Mouse (Mus musculus) lung, embryonic 14.5 days (tissue): ENCODE results near the gene Ankrd11. TPM values are rescaled to one million over a fixed set of nuclear protein-coding genes. Genes with fewer than 3 reads are reported as not detected.

Experiments
- ATAC-seq: fragments of 200-750 bp; cut with Nextera tagmentation; 2 replicates; pipeline ENCODE4 v1.8.0; 2017; ENCODE audit warnings: mild to moderate bottlenecking, moderate TSS enrichment, moderate library complexity; ENCODE audit not compliant: insufficient read depth
- DNase-seq: peaks from one replicate; pipeline ENCODE4 v3.0.0-alpha.2; 2015
- H3K27ac ChIP-seq: fragments of 300-500 bp; sonication (generic); 2 replicates; pipeline ENCODE4 v1.5.1; 2014; ENCODE audit warnings: low read depth, mild to moderate bottlenecking, moderate library complexity
- H3K27me3 ChIP-seq: fragments of 300-500 bp; sonication (generic); 2 replicates; pipeline ENCODE4 v1.6.1; 2014; ENCODE audit warnings: low read length, control low read depth; ENCODE audit not compliant: insufficient read depth
- H3K36me3 ChIP-seq: fragments of 300-500 bp; sonication (generic); 2 replicates; pipeline ENCODE4 v1.6.1; 2014; ENCODE audit warnings: control low read depth; ENCODE audit not compliant: insufficient read depth
- H3K4me1 ChIP-seq: fragments of 300-500 bp; sonication (generic); 2 replicates; pipeline ENCODE4 v1.6.1; 2014; ENCODE audit warnings: antibody characterized with exemption, control low read depth; ENCODE audit not compliant: insufficient read depth
- H3K4me2 ChIP-seq: fragments of 300-500 bp; sonication (generic); 2 replicates; pipeline ENCODE4 v1.6.1; 2014; ENCODE audit warnings: mild to moderate bottlenecking
- H3K4me3 ChIP-seq: fragments of 300-500 bp; sonication (generic); 2 replicates; pipeline ENCODE4 v1.5.1; 2014; ENCODE audit warnings: low read depth, low read length
- H3K9ac ChIP-seq: fragments of 300-500 bp; sonication (generic); 2 replicates; pipeline ENCODE4 v1.6.1; 2014
- H3K9me3 ChIP-seq: fragments of 300-500 bp; sonication (generic); 2 replicates; pipeline ENCODE4 v1.6.1; 2016; ENCODE audit warnings: low read depth, low read length, control low read depth
- CTCF ChIP-seq: IDR thresholded peaks from 2 replicates; pipeline ENCODE4 v1.5.1; 2016; ENCODE audit warnings: antibody characterized with exemption, low read depth
- WGBS: fragments of 180-500 bp; shearing (Covaris S2); extraction: QIAGEN DNeasy Blood & Tissue Kit; methylation state at CpG from one replicate; pipeline ENCODE4 v1.1.7; 2014; 5-methylcytosine and 5-hydroxymethylcytosine counted together
- polyA plus RNA-seq: library from polyadenylated mRNA; unstranded; fragments of >200 nt; fragmentation: Nextera tagmentation; extraction: Ambion mirVana; gene quantifications from 2 replicates; pipeline ENCODE4 v1.2.1, GENCODE M21; 2014

Ankrd11 gene
- polyA plus RNA-seq, 1 experiment from 2014 or later: 94.6 TPM

- H3K27me3 ChIP-seq: no peaks in the 10 kb centered on the region
- no peak overlapping the region for H3K4me3 ChIP-seq
- H3K4me2 ChIP-seq: no peak overlapping the region
- H3K27ac ChIP-seq: no peak overlapping the region
- no peak for TF ChIP-seq CTCF
- H3K9ac ChIP-seq: no peak overlapping the region
- DNase-seq (no peak), ATAC-seq (no peak)
- 0 out of 2 replicates have a peak, but pooled peaks cover 7% of the 10 kb centered on the region for H3K4me1 ChIP-seq
- no peaks in the 10 kb centered on the region for H3K9me3 ChIP-seq
- 0 out of 2 replicates have a peak, but pooled peaks cover 3% of the 10 kb centered on the region for H3K36me3 ChIP-seq
- 74% methylated on average over 2 of the region's 2 CpGs for WGBS
Observed at GRCm38 (mm10) chr8:122937545-122938053, 104.5 kb downstream of the Ankrd11 start.

DNA sequence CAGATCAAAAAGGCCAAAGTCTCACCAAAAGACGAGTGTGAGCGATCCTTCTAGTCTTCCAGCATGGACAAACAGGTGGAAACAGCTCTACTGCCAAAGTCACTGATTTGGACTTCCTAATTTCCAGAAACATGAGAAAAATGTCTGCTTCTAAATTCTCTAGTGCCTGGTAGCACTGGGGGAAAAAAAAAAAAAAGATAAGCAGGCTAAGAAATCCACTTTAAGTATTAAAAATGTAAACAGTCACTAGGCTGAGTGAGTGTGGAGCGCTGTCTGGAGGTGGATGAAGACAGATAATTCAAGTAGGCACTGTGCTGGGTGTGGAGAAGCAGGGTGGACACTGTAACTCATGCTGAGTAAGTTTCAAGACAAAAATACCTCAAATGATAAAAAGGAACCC lies 106.2 kb downstream of the Ankrd11 start:
- DNase-seq: no peak
- WGBS: 46% methylated on average over 3 of the region's 3 CpGs
- no peaks in the 10 kb centered on the region for H3K9me3 ChIP-seq
- 0 out of 2 replicates have a peak, but pooled peaks cover 1% of the 10 kb centered on the region for H3K36me3 ChIP-seq
- H3K27ac ChIP-seq: no peak overlapping the region
- no peak for TF ChIP-seq CTCF
- no peaks in the 10 kb centered on the region for H3K27me3 ChIP-seq
- no peak for ATAC-seq
- H3K4me2 ChIP-seq: no peak overlapping the region
- no peak overlapping the region for H3K9ac ChIP-seq
- no peak overlapping the region for H3K4me3 ChIP-seq
- H3K4me1 ChIP-seq: 0 out of 2 replicates have a peak, but pooled peaks cover 7% of the 10 kb centered on the region

DNA sequence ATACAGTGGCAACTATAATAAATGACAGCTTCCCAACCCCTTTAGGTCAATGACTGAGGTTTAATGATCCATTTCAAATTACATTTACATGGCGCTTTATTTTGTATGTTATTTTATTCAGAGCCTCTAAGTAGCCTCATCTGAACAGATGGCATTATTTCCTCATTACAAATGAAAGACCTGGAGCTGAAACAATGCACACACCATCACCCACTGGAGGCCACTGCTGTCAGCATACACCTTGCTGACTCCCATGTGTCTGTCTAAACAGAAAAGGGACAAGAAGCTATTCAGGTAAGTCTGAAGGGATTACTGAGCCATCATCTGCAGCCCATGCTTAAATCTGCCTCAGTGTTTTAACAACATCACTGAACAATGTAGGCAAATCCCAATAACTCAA lies 107.0 kb downstream of the Ankrd11 start:
- Histone ChIP-seq H3K9me3 (no peaks in the 10 kb centered on the region), H3K4me1 (0 out of 2 replicates have a peak, but pooled peaks cover 7% of the 10 kb centered on the region), H3K36me3 (no peaks in the 10 kb centered on the region), H3K4me2 (no peak overlapping the region), H3K4me3 (no peak overlapping the region), H3K27me3 (no peaks in the 10 kb centered on the region), H3K27ac (no peak overlapping the region), H3K9ac (no peak overlapping the region)
- DNase-seq: no peak
- ATAC-seq: no peak
- WGBS: 80% methylated on average over 1 of the region's 1 CpGs
- no peak for TF ChIP-seq CTCF

- DNase-seq: no peak
Observed at GRCm38 (mm10) chr8:122933973-122934372, 108.1 kb downstream of the Ankrd11 start.

GRCm38 (mm10) chr8:122932561-122932959 lies 109.5 kb downstream of the Ankrd11 start:
- Histone ChIP-seq H3K9me3 (no peaks in the 10 kb centered on the region), H3K27ac (no peak overlapping the region), H3K4me3 (no peak overlapping the region), H3K9ac (no peak overlapping the region), H3K4me2 (no peak overlapping the region), H3K36me3 (no peaks in the 10 kb centered on the region), H3K27me3 (no peaks in the 10 kb centered on the region), H3K4me1 (no peaks in the 10 kb centered on the region)
- WGBS: 73% methylated on average over 2 of the region's 2 CpGs
- DNase-seq (no peak), ATAC-seq (no peak)
- no peak for TF ChIP-seq CTCF

More at GRCm38 (mm10) chr8:122933973-122934372, 108.1 kb downstream of the Ankrd11 start:
- H3K4me2 ChIP-seq: no peak overlapping the region
- TF ChIP-seq CTCF: no peak
- no peak overlapping the region for H3K27ac ChIP-seq
- no peaks in the 10 kb centered on the region for H3K27me3 ChIP-seq
- H3K9ac ChIP-seq: no peak overlapping the region
- no peak for ATAC-seq
- no peak overlapping the region for H3K4me3 ChIP-seq
- H3K9me3 ChIP-seq: no peaks in the 10 kb centered on the region
- H3K4me1 ChIP-seq: 0 out of 2 replicates have a peak, but pooled peaks cover 7% of the 10 kb centered on the region
- no peaks in the 10 kb centered on the region for H3K36me3 ChIP-seq

DNA sequence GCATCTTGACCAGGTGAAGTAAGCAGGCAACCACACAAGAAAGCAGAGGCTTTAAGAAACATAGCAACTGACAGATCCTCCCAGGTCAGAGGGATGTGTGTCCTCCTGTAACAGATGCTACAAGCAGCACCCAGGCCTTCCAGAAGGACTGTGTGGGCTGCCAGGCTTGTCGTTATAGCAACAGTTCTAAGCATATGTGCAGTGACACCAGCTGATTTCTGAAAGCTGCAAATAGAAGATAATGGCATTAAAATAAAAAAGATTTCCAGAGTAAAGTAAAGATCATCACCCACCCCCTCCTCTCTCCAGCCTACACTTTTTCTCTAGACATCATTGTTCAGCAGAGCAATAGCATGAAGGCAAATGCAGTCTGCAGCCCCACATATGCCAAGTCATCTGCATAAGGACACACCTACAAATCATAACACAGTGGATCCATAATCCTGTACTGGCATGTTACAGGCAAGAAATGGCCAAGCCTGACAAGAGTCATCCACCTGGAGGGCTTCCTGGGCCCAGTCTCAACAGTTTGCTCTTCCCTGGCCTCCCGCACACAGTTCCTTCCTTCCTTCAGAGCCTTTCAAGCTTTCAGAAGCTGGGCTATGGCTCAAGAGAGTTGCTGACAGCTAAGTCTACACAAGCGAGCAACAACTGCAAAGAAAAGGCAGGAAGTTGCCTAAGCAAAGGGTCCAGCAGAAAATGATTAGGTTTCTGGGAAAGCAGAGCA lies 110.1 kb downstream of the Ankrd11 start:
- no peaks in the 10 kb centered on the region for H3K27me3 ChIP-seq
- H3K9ac ChIP-seq: no peak overlapping the region
- no peak overlapping the region for H3K27ac ChIP-seq
- ATAC-seq (no peak), DNase-seq (no peak)
- H3K4me2 ChIP-seq: no peak overlapping the region
- H3K4me1 ChIP-seq: no peaks in the 10 kb centered on the region
- TF ChIP-seq CTCF: no peak
- H3K9me3 ChIP-seq: no peaks in the 10 kb centered on the region
- 52% methylated on average over 3 of the region's 3 CpGs for WGBS
- H3K36me3 ChIP-seq: no peaks in the 10 kb centered on the region
- H3K4me3 ChIP-seq: no peak overlapping the region

GRCm38 (mm10) chr8:122928631-122929224 lies 113.3 kb downstream of the Ankrd11 start:
- Histone ChIP-seq H3K27me3 (no peaks in the 10 kb centered on the region), H3K9ac (no peak overlapping the region), H3K9me3 (no peaks in the 10 kb centered on the region), H3K27ac (no peak overlapping the region), H3K4me1 (no peaks in the 10 kb centered on the region), H3K4me2 (no peak overlapping the region), H3K36me3 (no peaks in the 10 kb centered on the region), H3K4me3 (no peak overlapping the region)
- no peak for ATAC-seq
- WGBS: 81% methylated on average over 7 of the region's 7 CpGs
- no peak for TF ChIP-seq CTCF
- no peak for DNase-seq
